In the genomic region with DNA sequence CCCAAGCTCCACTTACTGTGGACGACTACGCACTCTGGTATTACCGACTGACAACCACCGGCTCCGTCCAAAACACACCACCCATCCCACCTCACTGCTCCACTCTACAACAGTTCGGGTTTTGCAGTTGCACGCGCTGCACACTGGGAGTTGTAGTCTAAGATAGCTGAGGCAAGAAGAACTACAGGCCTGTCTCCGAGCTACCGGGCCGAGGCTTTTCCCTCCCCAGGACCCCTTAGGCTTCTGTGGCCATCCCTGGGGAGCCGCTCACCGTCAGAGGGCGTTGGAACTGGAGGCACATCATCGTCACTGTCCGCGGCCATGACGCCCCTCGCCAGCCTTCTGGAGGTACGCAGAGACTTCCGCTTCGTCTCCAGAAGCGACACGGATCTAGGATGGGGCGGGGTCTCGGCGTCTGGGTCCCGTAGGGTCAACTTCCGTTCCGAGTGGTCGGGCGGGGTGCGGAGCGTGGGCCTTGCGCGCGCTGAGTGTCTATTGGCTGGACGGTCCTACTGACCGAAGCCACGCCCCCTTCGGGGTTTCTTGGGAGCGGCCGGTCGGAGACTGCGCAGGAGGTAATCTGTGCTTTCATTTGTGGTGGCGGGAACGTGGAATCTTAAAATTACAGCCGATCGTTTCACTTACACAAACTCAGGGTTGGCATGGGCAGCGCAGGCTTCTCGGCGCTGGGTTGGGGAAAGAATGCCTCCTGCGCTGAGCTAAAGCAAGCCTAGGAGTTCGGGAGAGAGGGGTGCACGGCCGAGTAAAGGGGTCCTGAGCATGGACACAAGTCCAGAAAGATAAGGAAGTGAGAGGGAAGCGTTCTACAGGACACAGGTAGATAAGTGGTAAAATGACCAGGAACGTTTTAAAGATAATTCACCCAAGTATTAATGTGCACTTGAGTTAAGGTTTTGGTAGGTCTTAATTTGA, we compare ENCODE assay signal across 7 mouse cellular contexts. TPM values are rescaled to one million over a fixed set of nuclear protein-coding genes. Genes with fewer than 3 reads are reported as not detected.
DNase-seq lines count a peak whose midpoint lies in the region; ATAC-seq lines count a peak whose summit lies in the region.

Toe1 (minus strand) TSS at position 444 of the 933 bp plus-strand sequence.
Mutyh (plus strand) TSS at position 527 of the 933 bp plus-strand sequence.

- peak within 1 kb of the TSS; percentile 43 for H3K27ac ChIP-seq in embryonic facial prominence, embryonic 11.5 days (replicated peaks; ENCODE audit: low read depth, low read length)
- H3K27ac ChIP-seq in limb, embryonic 11.5 days (replicated peaks; ENCODE audit: low read depth, low read length), result no peak within 1 kb of the TSS; the same call in 1 of the 2 replicates
- peak within 1 kb of the TSS; percentile 89 for H3K27ac ChIP-seq in midbrain, embryonic 14.5 days (replicated peaks; ENCODE audit: low read depth, low read length)

- WGBS in embryonic facial prominence, embryonic 11.5 days, result under 1% methylated on average over 58 of the region's 58 CpGs
- WGBS in limb, embryonic 11.5 days, result under 1% methylated on average over 58 of the region's 58 CpGs
- WGBS in midbrain, embryonic 14.5 days, result under 1% methylated on average over 58 of the region's 58 CpGs

- no peaks in the 10 kb centered on the region for H3K9me3 ChIP-seq in embryonic facial prominence, embryonic 11.5 days (replicated peaks; ENCODE audit: control insufficient read depth, low read length)
- H3K9me3 ChIP-seq in limb, embryonic 11.5 days (ENCODE audit: control insufficient read depth, low read length), result no peaks in the 10 kb centered on the region
- no peaks in the 10 kb centered on the region for H3K9me3 ChIP-seq in midbrain, embryonic 14.5 days (ENCODE audit: control insufficient read depth, low read length)

- H3K27me3 ChIP-seq in embryonic facial prominence, embryonic 11.5 days (ENCODE audit: control insufficient read depth, insufficient read depth, low read length), result no peaks in the 10 kb centered on the region
- no peaks in the 10 kb centered on the region for H3K27me3 ChIP-seq in limb, embryonic 11.5 days (ENCODE audit: control insufficient read depth, insufficient read depth, low read length)
- no peaks in the 10 kb centered on the region for H3K27me3 ChIP-seq in midbrain, embryonic 14.5 days (ENCODE audit: control insufficient read depth, insufficient read depth, low read length)

- H3K4me2 ChIP-seq in embryonic facial prominence, embryonic 11.5 days (ENCODE audit: low read depth, low read length), result peak within 1 kb of the TSS; percentile 63
- H3K4me2 ChIP-seq in limb, embryonic 11.5 days (ENCODE audit: low read depth, severe bottlenecking), result peak within 1 kb of the TSS; percentile 49
- H3K4me2 ChIP-seq in midbrain, embryonic 14.5 days (ENCODE audit: low read length), result peak within 1 kb of the TSS; percentile 60

- DNase-seq in adrenal gland, postnatal 14 days, result peak; percentile 98
- peak; percentile 100 for DNase-seq in embryonic facial prominence, embryonic 11.5 days (ENCODE audit: low spot score)
- peak; percentile 99 for DNase-seq in heart, adult 11 months
- DNase-seq in kidney, adult 18-20 months, result peak; percentile 92
- DNase-seq in limb, embryonic 11.5 days (ENCODE audit: low spot score), result peak; percentile 99
- DNase-seq in midbrain, embryonic 14.5 days, result peak; percentile 99
- DNase-seq in spleen, adult 18-20 months, result peak; percentile 90 to 91

- H3K4me3 ChIP-seq in embryonic facial prominence, embryonic 11.5 days (ENCODE audit: low read depth, low read length), result peak within 1 kb of the TSS; percentile 67
- peak within 1 kb of the TSS; percentile 72 for H3K4me3 ChIP-seq in limb, embryonic 11.5 days (ENCODE audit: low read depth, low read length)
- H3K4me3 ChIP-seq in midbrain, embryonic 14.5 days (replicated peaks; ENCODE audit: low read depth, low read length), result peak within 1 kb of the TSS; percentile 77

- H3K36me3 ChIP-seq in embryonic facial prominence, embryonic 11.5 days (replicated peaks; ENCODE audit: control insufficient read depth, insufficient read depth, low read depth, low read length), result no peaks in the 10 kb centered on the region
- H3K36me3 ChIP-seq in limb, embryonic 11.5 days (ENCODE audit: control insufficient read depth, insufficient read depth, low read length), result peaks cover 12% of the 10 kb centered on the region; the same call in 1 of the 2 replicates
- H3K36me3 ChIP-seq in midbrain, embryonic 14.5 days (ENCODE audit: control insufficient read depth, insufficient read depth, low read length), result peaks cover 32% of the 10 kb centered on the region

- H3K9ac ChIP-seq in embryonic facial prominence, embryonic 11.5 days (replicated peaks; ENCODE audit: low read length), result peak within 1 kb of the TSS; percentile 86
- H3K9ac ChIP-seq in limb, embryonic 11.5 days (ENCODE audit: low read length), result peak within 1 kb of the TSS; percentile 82
- peak within 1 kb of the TSS; percentile 78 for H3K9ac ChIP-seq in midbrain, embryonic 14.5 days (replicated peaks; ENCODE audit: low read length)

- peak; percentile 98 for ATAC-seq in embryonic facial prominence, embryonic 11.5 days (replicated peaks; ENCODE audit: insufficient number of reproducible peaks, low FRiP score, low TSS enrichment, low read depth)
- ATAC-seq in limb, embryonic 11.5 days (ENCODE audit: insufficient number of reproducible peaks, low FRiP score, low TSS enrichment, low read depth), result peak; percentile 95
- ATAC-seq in midbrain, embryonic 14.5 days (ENCODE audit: low FRiP score, low TSS enrichment), result peak; percentile 99

- H3K4me1 ChIP-seq in embryonic facial prominence, embryonic 11.5 days (ENCODE audit: control insufficient read depth, insufficient read depth, low read length), result peaks cover 4% of the 10 kb centered on the region; the same call in 1 of the 2 replicates
- H3K4me1 ChIP-seq in limb, embryonic 11.5 days (ENCODE audit: control insufficient read depth, insufficient read depth, low read length), result peaks cover 5% of the 10 kb centered on the region
- peaks cover 7% of the 10 kb centered on the region for H3K4me1 ChIP-seq in midbrain, embryonic 14.5 days (ENCODE audit: control insufficient read depth, insufficient read depth, low read length)

RNA-seq across cellular contexts. Expression of gene Toe1, which starts in this region (rescaled TPM):
- total RNA-seq in adrenal gland, postnatal 14 days (2021), result 18.9 and 22.0 TPM in 2 replicates
- polyA plus RNA-seq in embryonic facial prominence, embryonic 11.5 days (2014; fragmentation: Nextera tagmentation; extraction: Ambion mirVana), result 36.1 and 39.0 TPM in 2 replicates
- polyA plus RNA-seq in limb, embryonic 11.5 days (2014; fragmentation: Nextera tagmentation; extraction: Ambion mirVana), result 41.1 and 43.3 TPM in 2 replicates
- polyA plus RNA-seq in midbrain, embryonic 14.5 days (2014; fragmentation: Nextera tagmentation; extraction: Ambion mirVana), result 22.6 and 30.4 TPM in 2 replicates

RNA-seq across cellular contexts. Expression of gene Mutyh, which starts in this region (rescaled TPM):
- total RNA-seq in adrenal gland, postnatal 14 days (2021), result 2.5 and 6.4 TPM in 2 replicates
- 13.9 and 17.7 TPM in 2 replicates for polyA plus RNA-seq in embryonic facial prominence, embryonic 11.5 days (2014; fragmentation: Nextera tagmentation; extraction: Ambion mirVana)
- 21.2 and 25.3 TPM in 2 replicates for polyA plus RNA-seq in limb, embryonic 11.5 days (2014; fragmentation: Nextera tagmentation; extraction: Ambion mirVana)
- polyA plus RNA-seq in midbrain, embryonic 14.5 days (2014; fragmentation: Nextera tagmentation; extraction: Ambion mirVana), result 3.8 and 5.9 TPM in 2 replicates
